Mouse (Mus musculus) limb, embryonic 14.5 days (tissue): ENCODE measurements at regions not wholly inside any gene's neighbourhood (a gene's known extent, or its start where the extent isn't known, plus 50 kb on each side); places are given as distances from the start of the nearest gene placed in this dataset.

Experiments used
- ATAC-seq: fragments of 200-750 bp; cut with Nextera tagmentation; 2 replicates; pipeline ENCODE4 v1.8.0; 2017; ENCODE audit warnings: low read depth, moderate number of reproducible peaks, moderate TSS enrichment; ENCODE audit not compliant: low FRiP score
- DNase-seq: peaks from one replicate; pipeline ENCODE4 v3.0.0-alpha.2; 2015; ENCODE audit warnings: low spot score
- H3K27ac ChIP-seq: fragments of 300-500 bp; sonication (generic); replicated peaks from 2 replicates; pipeline ENCODE4 v1.5.1; 2014; ENCODE audit warnings: low read depth, mild to moderate bottlenecking, low read length, moderate library complexity, mixed read lengths
- H3K27me3 ChIP-seq: fragments of 300-500 bp; sonication (generic); 2 replicates; pipeline ENCODE4 v1.6.1; 2014; ENCODE audit warnings: low read length, mixed read lengths; ENCODE audit not compliant: control insufficient read depth, insufficient read depth
- H3K36me3 ChIP-seq: fragments of 300-500 bp; sonication (generic); 2 replicates; pipeline ENCODE4 v1.6.1; 2014; ENCODE audit warnings: mild to moderate bottlenecking, low read length, moderate library complexity, mixed read lengths; ENCODE audit not compliant: control insufficient read depth, insufficient read depth
- H3K4me1 ChIP-seq: fragments of 300-500 bp; sonication (generic); 2 replicates; pipeline ENCODE4 v1.6.1; 2014; ENCODE audit warnings: antibody characterized with exemption, low read length, mixed read lengths; ENCODE audit not compliant: control insufficient read depth, insufficient read depth
- H3K4me2 ChIP-seq: fragments of 300-500 bp; sonication (generic); replicated peaks from 2 replicates; pipeline ENCODE4 v1.6.1; 2014; ENCODE audit warnings: low read depth, mild to moderate bottlenecking, low read length, moderate library complexity; ENCODE audit not compliant: severe bottlenecking
- H3K4me3 ChIP-seq: fragments of 300-500 bp; sonication (generic); replicated peaks from 2 replicates; pipeline ENCODE4 v1.5.1; 2014; ENCODE audit warnings: low read length
- H3K9ac ChIP-seq: fragments of 300-500 bp; sonication (generic); 2 replicates; pipeline ENCODE4 v1.6.1; 2014; ENCODE audit warnings: mild to moderate bottlenecking, low read depth, low read length, moderate library complexity; ENCODE audit not compliant: severe bottlenecking
- H3K9me3 ChIP-seq: fragments of 300-500 bp; sonication (generic); 2 replicates; pipeline ENCODE4 v1.6.1; 2016; ENCODE audit warnings: low read length; ENCODE audit not compliant: control insufficient read depth
- POLR2A ChIP-seq: fragments of 200-500 bp; IDR thresholded peaks from 2 replicates; pipeline ENCODE4 v1.8.0; 2012; ENCODE audit warnings: inconsistent platforms, mild to moderate bottlenecking, moderate library complexity, borderline replicate concordance; ENCODE audit not compliant: insufficient read depth, insufficient read length; ENCODE audit errors: extremely low read depth
- WGBS: fragments of 180-500 bp; shearing (Covaris S2); extraction: QIAGEN DNeasy Blood & Tissue Kit; methylation state at CpG from one replicate; pipeline ENCODE4 v1.1.7; 2014; 5-methylcytosine and 5-hydroxymethylcytosine counted together

- no peaks in the 10 kb centered on the region for H3K9me3 ChIP-seq
- 55% methylated on average over 5 of the region's 5 CpGs for WGBS
- no peak overlapping the region for H3K9ac ChIP-seq
- no peaks in the 10 kb centered on the region for H3K27me3 ChIP-seq
- TF ChIP-seq POLR2A: no peak
- DNase-seq (no peak), ATAC-seq (peak; percentile 50; the same call in 1 of the 2 replicates)
- H3K4me2 ChIP-seq: no peak overlapping the region
- H3K27ac ChIP-seq: no peak overlapping the region
- no peak overlapping the region for H3K4me3 ChIP-seq
- H3K36me3 ChIP-seq: no peaks in the 10 kb centered on the region
- H3K4me1 ChIP-seq: no peaks in the 10 kb centered on the region
Measured at GRCm38 (mm10) chr12:96748868-96749615, 1057.0 kb downstream of the Flrt2 start.

GRCm38 (mm10) chr12:96754714-96755113 is 1062.7 kb downstream of the Flrt2 start:
- no peak for TF ChIP-seq POLR2A
- WGBS: 31% methylated on average over 5 of the region's 5 CpGs
- Histone ChIP-seq H3K9me3 (no peaks in the 10 kb centered on the region), H3K4me2 (no peak overlapping the region), H3K4me1 (no peaks in the 10 kb centered on the region), H3K4me3 (no peak overlapping the region), H3K9ac (no peak overlapping the region), H3K27me3 (no peaks in the 10 kb centered on the region), H3K27ac (no peak overlapping the region), H3K36me3 (no peaks in the 10 kb centered on the region)
- DNase-seq (no peak), ATAC-seq (no peak; the same call in 1 of the 2 replicates)

GRCm38 (mm10) chr12:96763153-96763552 is 1071.1 kb downstream of the Flrt2 start:
- H3K9ac ChIP-seq: no peak overlapping the region
- WGBS: 16% methylated on average over 5 of the region's 5 CpGs
- no peak for ATAC-seq
- no peak overlapping the region for H3K27ac ChIP-seq
- no peaks in the 10 kb centered on the region for H3K36me3 ChIP-seq
- no peaks in the 10 kb centered on the region for H3K4me1 ChIP-seq
- no peak overlapping the region for H3K4me2 ChIP-seq
- no peak overlapping the region for H3K4me3 ChIP-seq
- no peaks in the 10 kb centered on the region for H3K9me3 ChIP-seq
- no peak for TF ChIP-seq POLR2A
- no peaks in the 10 kb centered on the region for H3K27me3 ChIP-seq
- DNase-seq: no peak

- WGBS: 48% methylated on average over 2 of the region's 2 CpGs
- TF ChIP-seq POLR2A: no peak
- Histone ChIP-seq H3K27me3 (no peaks in the 10 kb centered on the region), H3K27ac (no peak overlapping the region), H3K9ac (no peak overlapping the region), H3K36me3 (no peaks in the 10 kb centered on the region), H3K4me2 (no peak overlapping the region), H3K9me3 (no peaks in the 10 kb centered on the region), H3K4me1 (no peaks in the 10 kb centered on the region), H3K4me3 (no peak overlapping the region)
- ATAC-seq: no peak
- no peak for DNase-seq
Measured at GRCm38 (mm10) chr12:96763621-96764020, 1071.6 kb downstream of the Flrt2 start.

GRCm38 (mm10) chr12:96764186-96764585 is 1072.2 kb downstream of the Flrt2 start:
- no peak for DNase-seq
- H3K9me3 ChIP-seq: no peaks in the 10 kb centered on the region
- H3K4me1 ChIP-seq: no peaks in the 10 kb centered on the region

GRCm38 (mm10) chr12:96771222-96771621 is 1079.2 kb downstream of the Flrt2 start:
- ATAC-seq: no peak
- WGBS: 75% methylated on average over 3 of the region's 3 CpGs
- no peak overlapping the region for H3K9ac ChIP-seq
- H3K4me1 ChIP-seq: no peaks in the 10 kb centered on the region
- no peak overlapping the region for H3K4me2 ChIP-seq
- H3K27me3 ChIP-seq: no peaks in the 10 kb centered on the region
- DNase-seq: no peak
- H3K9me3 ChIP-seq: no peaks in the 10 kb centered on the region
- TF ChIP-seq POLR2A: no peak
- no peaks in the 10 kb centered on the region for H3K36me3 ChIP-seq
- no peak overlapping the region for H3K4me3 ChIP-seq
- H3K27ac ChIP-seq: no peak overlapping the region

More at GRCm38 (mm10) chr12:96764186-96764585, 1072.2 kb downstream of the Flrt2 start:
- no peak overlapping the region for H3K9ac ChIP-seq
- no peaks in the 10 kb centered on the region for H3K36me3 ChIP-seq
- H3K4me3 ChIP-seq: no peak overlapping the region
- no peak overlapping the region for H3K27ac ChIP-seq
- ATAC-seq: no peak
- H3K27me3 ChIP-seq: no peaks in the 10 kb centered on the region
- no peak overlapping the region for H3K4me2 ChIP-seq
- no peak for TF ChIP-seq POLR2A
